Mouse (Mus musculus) A20 (cell line): ENCODE data around the gene Gm13275.
"Not testable (repeated sequence)": the region's sequence is repeated elsewhere in the genome, so short reads cannot be mapped to it uniquely, and the experiment has no call there.

ENCODE experiments used
- DNase-seq: peaks from one replicate; pipeline ENCODE4 v3.0.0-alpha.2; 2011; ENCODE audit warnings: low read depth, low spot score

Gm13275 gene

GRCm38 (mm10) chr4:88793936-88794675 lies at the start of gene Gm13275:
TSS of gene Gm13275 (plus strand) at chr4:88794487.
- DNase-seq = not testable (repeated sequence)

GRCm38 (mm10) chr4:88749926-88750325 lies 44.4 kb upstream of the Gm13275 start:
- DNase-seq = no peak

- not testable (repeated sequence) for DNase-seq
These were observed 39.4 kb upstream of the Gm13275 start, which contains the start of gene Gm13271 for GRCm38 (mm10) chr4:88754818-88755340. TSS of gene Gm13271 (plus strand) at chr4:88754868.

- peak; percentile 2 for DNase-seq
These were observed 37.4 kb upstream of the Gm13275 start for GRCm38 (mm10) chr4:88756581-88757513.

GRCm38 (mm10) chr4:88757628-88758031 lies 36.7 kb upstream of the Gm13275 start:
- not testable (repeated sequence) for DNase-seq

- not testable (repeated sequence) for DNase-seq
These were observed 35.5 kb upstream of the Gm13275 start for GRCm38 (mm10) chr4:88758751-88759150.

- peak; percentile 4 for DNase-seq
These were observed 34.5 kb upstream of the Gm13275 start, which contains the start of gene Gm13283 for GRCm38 (mm10) chr4:88759610-88760268. TSS of gene Gm13283 (plus strand) at chr4:88760119.

GRCm38 (mm10) chr4:88760431-88760830 lies 33.9 kb upstream of the Gm13275 start:
- DNase-seq = not testable (repeated sequence)

GRCm38 (mm10) chr4:88761776-88762175 lies 32.5 kb upstream of the Gm13275 start:
- DNase-seq = not testable (repeated sequence)

- DNase-seq = not testable (repeated sequence)
These were observed 31.9 kb upstream of the Gm13275 start for GRCm38 (mm10) chr4:88762341-88762740.

GRCm38 (mm10) chr4:88763384-88764018 lies 30.8 kb upstream of the Gm13275 start:
- peak; percentile 1 for DNase-seq

GRCm38 (mm10) chr4:88773534-88773933 lies 20.8 kb upstream of the Gm13275 start, which contains the start of gene Gm13290:
TSS of gene Gm13290 (plus strand) at chr4:88773834.
- DNase-seq = not testable (repeated sequence)

- DNase-seq = not testable (repeated sequence)
These were observed 17.7 kb upstream of the Gm13275 start, which contains the start of gene Gm13289 for GRCm38 (mm10) chr4:88776622-88777021. TSS of gene Gm13289 (plus strand) at chr4:88776922.

- DNase-seq = not testable (repeated sequence)
These were observed 14.7 kb upstream of the Gm13275 start, which contains the start of gene Gm13272 for GRCm38 (mm10) chr4:88779550-88779949. TSS of gene Gm13272 (plus strand) at chr4:88779850.

GRCm38 (mm10) chr4:88780320-88780719 lies 14.0 kb upstream of the Gm13275 start:
- not testable (repeated sequence) for DNase-seq

GRCm38 (mm10) chr4:88781831-88782230 lies 12.5 kb upstream of the Gm13275 start, which contains the start of gene Ifnz:
TSS of gene Ifnz (plus strand) at chr4:88782131.
- not testable (repeated sequence) for DNase-seq

GRCm38 (mm10) chr4:88782335-88782734 lies 12.0 kb upstream of the Gm13275 start:
- DNase-seq = not testable (repeated sequence)

GRCm38 (mm10) chr4:88785409-88785808 lies 8.9 kb upstream of the Gm13275 start, which contains the start of gene Gm13276:
TSS of gene Gm13276 (plus strand) at chr4:88785709.
- DNase-seq = not testable (repeated sequence)

GRCm38 (mm10) chr4:88788402-88788801 lies 5.9 kb upstream of the Gm13275 start, which contains the start of gene Gm13277:
TSS of gene Gm13277 (plus strand) at chr4:88788632.
- not testable (repeated sequence) for DNase-seq

- DNase-seq = not testable (repeated sequence)
These were observed 3.0 kb upstream of the Gm13275 start, which contains the start of gene Gm13278 for GRCm38 (mm10) chr4:88791250-88791649. TSS of gene Gm13278 (plus strand) at chr4:88791550.
